Mouse (Mus musculus) E14TG2a.4 (cell line): ENCODE measurements around the gene Creb3l2.

Experiments used
- CTCF ChIP-seq: conservative IDR thresholded peaks from 2 replicates; pipeline ENCODE4 v1.5.1; 2014; ENCODE audit warnings: low read length
- NANOG ChIP-seq: IDR thresholded peaks from 2 replicates; pipeline ENCODE4 v1.6.1; 2014; ENCODE audit warnings: borderline replicate concordance, low read length, mixed read lengths
- POU5F1 ChIP-seq: IDR thresholded peaks from 2 replicates; pipeline ENCODE4 v1.6.1; 2014; ENCODE audit warnings: low read length, borderline replicate concordance

DNA sequence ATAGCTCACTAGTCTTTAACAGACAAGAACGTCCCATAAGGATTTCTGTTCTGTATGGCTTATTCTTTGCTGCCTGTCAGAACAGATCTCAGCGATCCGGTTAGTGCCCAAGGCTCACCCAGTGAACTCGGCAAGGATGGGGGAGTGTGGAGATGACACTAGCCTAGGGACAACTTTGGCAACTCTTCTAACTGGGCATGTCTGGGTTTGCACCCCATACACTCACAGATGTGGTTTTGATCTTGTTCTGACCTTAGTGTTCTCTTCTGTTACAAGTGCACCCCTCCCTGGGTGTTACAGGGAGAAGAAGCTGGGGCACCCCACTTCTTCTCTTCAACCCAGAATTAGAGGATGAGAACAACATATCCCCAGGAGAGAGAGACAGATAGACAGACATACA is 143.0 kb downstream of the Creb3l2 start:
- no peak for TF ChIP-seq CTCF
- TF ChIP-seq POU5F1, result no peak
- TF ChIP-seq NANOG, result no peak
